Mouse (Mus musculus) cortical plate, adult 2 months (tissue): ENCODE measurements around the gene Rora.

Experiments
- CTCF ChIP-seq: fragments of 200-500 bp; IDR thresholded peaks from 2 replicates; pipeline ENCODE4 v1.5.1; 2011; ENCODE audit warnings: mild to moderate bottlenecking, control low read depth, low read length; ENCODE audit not compliant: insufficient read depth; ENCODE audit errors: extremely low read depth
- POLR2A ChIP-seq: fragments of 200-500 bp; IDR thresholded peaks from 2 replicates; pipeline ENCODE4 v1.6.1; 2011; ENCODE audit warnings: mild to moderate bottlenecking, low read length, control low read depth; ENCODE audit not compliant: insufficient read depth; ENCODE audit errors: extremely low read depth

- TF ChIP-seq CTCF (no peak), POLR2A (no peak)
These were observed 252.8 kb downstream of the Rora start for GRCm38 (mm10) chr9:68906361-68906883.
